Mouse (Mus musculus) heart, adult 2 months (tissue): ENCODE results near the gene Agbl4.

Experiments used
- CTCF ChIP-seq: fragments of 200-600 bp; IDR thresholded peaks from 2 replicates; pipeline ENCODE4 v1.8.1; 2022; ENCODE audit warnings: antibody characterized with exemption, mild to moderate bottlenecking, moderate library complexity
- EP300 ChIP-seq: fragments of 200-500 bp; IDR thresholded peaks from 2 replicates; pipeline ENCODE4 v1.6.1; 2011; ENCODE audit warnings: low read depth, low read length, control low read depth; ENCODE audit not compliant: insufficient read depth
- POLR2A ChIP-seq: fragments of 200-500 bp; IDR thresholded peaks from 2 replicates; pipeline ENCODE4 v1.6.1; 2011; ENCODE audit warnings: mild to moderate bottlenecking, low read depth, low read length, control low read depth; ENCODE audit not compliant: insufficient read depth

- no peak for TF ChIP-seq POLR2A
- no peak for TF ChIP-seq CTCF
- no peak for TF ChIP-seq EP300
Observed at GRCm38 (mm10) chr4:111431186-111431585, 1033.7 kb downstream of the Agbl4 start.
